Mouse (Mus musculus) thymus, adult 2 months (tissue): ENCODE data around the gene Dmrtb1. TPM values are rescaled to one million over a fixed set of nuclear protein-coding genes. Genes with fewer than 3 reads are reported as not detected.

Source experiments
- DNase-seq: peaks from one replicate; pipeline ENCODE4 v3.0.0; 2021
- H3K27ac ChIP-seq: fragments of 200-500 bp; 2 replicates; pipeline ENCODE4 v1.5.1; 2012; ENCODE audit warnings: low read length, control low read depth; ENCODE audit not compliant: control insufficient read depth, insufficient read depth
- H3K27me3 ChIP-seq: fragments of 200-500 bp; 2 replicates; pipeline ENCODE4 v1.6.1; 2012; ENCODE audit warnings: mild to moderate bottlenecking, low read length, moderate library complexity, mixed read lengths; ENCODE audit not compliant: control insufficient read depth, insufficient read depth
- H3K36me3 ChIP-seq: fragments of 200-500 bp; 2 replicates; pipeline ENCODE4 v1.6.1; 2012; ENCODE audit warnings: mild to moderate bottlenecking, low read length, moderate library complexity; ENCODE audit not compliant: control insufficient read depth, insufficient read depth
- H3K4me1 ChIP-seq: fragments of 200-500 bp; replicated peaks from 2 replicates; pipeline ENCODE4 v1.6.1; 2012; ENCODE audit warnings: low read length; ENCODE audit not compliant: control insufficient read depth, insufficient read depth
- H3K4me3 ChIP-seq: fragments of 200-500 bp; 2 replicates; pipeline ENCODE4 v1.5.1; 2012; ENCODE audit warnings: mild to moderate bottlenecking, low read length, control low read depth, moderate library complexity; ENCODE audit not compliant: control insufficient read depth, insufficient read depth
- CTCF ChIP-seq: fragments of 200-500 bp; IDR thresholded peaks from 2 replicates; pipeline ENCODE4 v1.5.1; 2012; ENCODE audit warnings: mild to moderate bottlenecking, control low read depth, low read length, moderate library complexity, borderline replicate concordance; ENCODE audit not compliant: control insufficient read depth, poor library complexity, insufficient read depth; ENCODE audit errors: extremely low read depth
- POLR2A ChIP-seq: fragments of 200-500 bp; IDR thresholded peaks from 2 replicates; pipeline ENCODE4 v1.6.1; 2012; ENCODE audit warnings: mild to moderate bottlenecking, low read length, control low read depth, moderate library complexity; ENCODE audit not compliant: control insufficient read depth, poor library complexity, insufficient read depth; ENCODE audit errors: extremely low read depth
- WGBS: fragments of 180-500 bp; shearing (Covaris S2); methylation state at CpG from one replicate; pipeline ENCODE4 v1.1.7; 2018; 5-methylcytosine and 5-hydroxymethylcytosine counted together
- polyA plus RNA-seq: library from polyadenylated mRNA; depleted of rRNA; stranded (reverse); fragments of >200 nt; gene quantifications from 2 replicates; pipeline ENCODE4 v1.2.3, GENCODE M21; 2012; rRNA removed

Dmrtb1 gene
- polyA plus RNA-seq, 1 experiment = 3.4 TPM

GRCm38 (mm10) chr4:107628226-107628625 lies 55.8 kb downstream of the Dmrtb1 start:
- DNase-seq = no peak
- no peaks in the 10 kb centered on the region for H3K27me3 ChIP-seq
- H3K4me1 ChIP-seq = no peaks in the 10 kb centered on the region
- no peak overlapping the region for H3K4me3 ChIP-seq
- 52% methylated on average over 4 of the region's 4 CpGs for whole genome bisulfite sequencing
- TF ChIP-seq CTCF (no peak), POLR2A (no peak)
- no peaks in the 10 kb centered on the region for H3K36me3 ChIP-seq
- H3K27ac ChIP-seq = no peak overlapping the region

Other genes starting within 250 kb of the Dmrtb1 start
- 0.40 and 0.71 TPM in 2 replicates for gene Glis1, start 249.6 kb downstream of the Dmrtb1 start, polyA plus RNA-seq
- gene Lrp8, start 118.0 kb upstream of the Dmrtb1 start, polyA plus RNA-seq = 45.6 and 64.7 TPM in 2 replicates
- gene Magoh, start 195.5 kb upstream of the Dmrtb1 start, polyA plus RNA-seq = 54.9 and 55.6 TPM in 2 replicates
- gene 0610037L13Rik, start 205.6 kb upstream of the Dmrtb1 start, polyA plus RNA-seq = 24.0 and 29.7 TPM in 2 replicates
- gene Cpt2, start 239.4 kb upstream of the Dmrtb1 start, polyA plus RNA-seq = 46.6 and 75.0 TPM in 2 replicates